ENCODE assay signal across 8 mouse cellular contexts in genomic region chr19:9836581-9837340, GRCm38 (mm10). TPM values are rescaled to one million over a fixed set of nuclear protein-coding genes. Genes with fewer than 3 reads are reported as not detected.
DNase-seq lines count a peak whose midpoint lies in the region; ATAC-seq and TF ChIP-seq lines count a peak whose summit lies in the region.
"Not testable (repeated sequence)": the region's sequence is repeated elsewhere in the genome, so short reads cannot be mapped to it uniquely, and the experiment has no call there.

No protein-coding gene starts in this region.

- not testable (repeated sequence) for H3K27me3 ChIP-seq in E14TG2a.4 (ENCODE audit: insufficient read depth, low read length); liver, embryonic 11.5 days (replicated peaks; ENCODE audit: control insufficient read depth, insufficient read depth, low read length); midbrain, postnatal 0 days (ENCODE audit: insufficient read depth, low read length)

- H3K4me1 ChIP-seq in E14TG2a.4 (replicated peaks; ENCODE audit: low read depth, low read length); liver, embryonic 11.5 days (replicated peaks; ENCODE audit: control insufficient read depth, insufficient read depth, low read length); midbrain, postnatal 0 days (ENCODE audit: insufficient read depth, low read length): not testable (repeated sequence)

- TF ChIP-seq CTCF in E14TG2a.4 (conservative IDR thresholded peaks at IDR 0.05; ENCODE audit: low read length): not testable (repeated sequence)
- TF ChIP-seq CTCF in midbrain, postnatal 0 days (IDR thresholded peaks at IDR 0.05): peak; percentile 66

- peak overlapping the region; percentile 46 for H3K4me2 ChIP-seq in liver, embryonic 11.5 days
- peak overlapping the region; percentile 26; the same call in 1 of the 2 replicates for H3K4me2 ChIP-seq in midbrain, postnatal 0 days (ENCODE audit: low read depth, low read length, poor library complexity, severe bottlenecking)

- peak overlapping the region; percentile 51 for H3K4me3 ChIP-seq in E14TG2a.4 (replicated peaks; ENCODE audit: low read length)
- H3K4me3 ChIP-seq in liver, embryonic 11.5 days (ENCODE audit: low read depth, low read length): peak overlapping the region; percentile 17; the same call in 1 of the 2 replicates
- H3K4me3 ChIP-seq in midbrain, postnatal 0 days (ENCODE audit: low read depth, low read length): peak overlapping the region; percentile 19; the same call in 1 of the 2 replicates

- not testable (repeated sequence) for H3K36me3 ChIP-seq in E14TG2a.4 (ENCODE audit: insufficient read depth, low read length); liver, embryonic 11.5 days (ENCODE audit: control insufficient read depth, insufficient read depth, low read length); midbrain, postnatal 0 days (ENCODE audit: insufficient read depth, low read length)

- peak; percentile 13 for DNase-seq in cerebellum, adult 9-11 months
- peak; percentile 36 to 44 for DNase-seq in frontal cortex, postnatal 25 days (ENCODE audit: low spot score in 2 of 2)
- DNase-seq in kidney, postnatal 4 days: peak; percentile 78 to 79
- DNase-seq in liver, embryonic 11.5 days (ENCODE audit: low spot score); midbrain, postnatal 0 days (ENCODE audit: low spot score): not testable (repeated sequence)
- DNase-seq in spleen, postnatal 14 days (ENCODE audit: low spot score in 2 of 2): peak; percentile 11 to 33

- not testable (repeated sequence) for H3K9ac ChIP-seq in liver, embryonic 11.5 days (ENCODE audit: low read depth, low read length); midbrain, postnatal 0 days (replicated peaks; ENCODE audit: low read length, poor library complexity, severe bottlenecking)

- ATAC-seq in hematopoietic stem cell, adult 5-6 weeks (replicated peaks in 1 of 2; ENCODE audit: insufficient read depth in 1 of 2, low FRiP score in 2 of 2, low TSS enrichment in 1 of 2, low read depth in 1 of 2, poor library complexity in 2 of 2, severe bottlenecking in 2 of 2): peak; percentile 62 to 66
- peak; percentile 83 for ATAC-seq in liver, embryonic 11.5 days (replicated peaks; ENCODE audit: low FRiP score)
- ATAC-seq in midbrain, postnatal 0 days (ENCODE audit: low FRiP score): peak; percentile 82

- H3K9me3 ChIP-seq in E14TG2a.4 (ENCODE audit: low read length); liver, embryonic 11.5 days (ENCODE audit: control insufficient read depth, low read length); midbrain, postnatal 0 days (ENCODE audit: low read length): not testable (repeated sequence)

- not testable (repeated sequence) for H3K27ac ChIP-seq in liver, embryonic 11.5 days (ENCODE audit: low read depth, low read length); midbrain, postnatal 0 days (ENCODE audit: low read depth, low read length)

- 9% methylated on average over 18 of the region's 21 CpGs for WGBS in liver, embryonic 11.5 days
- 18% methylated on average over 15 of the region's 21 CpGs for WGBS in midbrain, postnatal 0 days

RNA-seq across cellular contexts. Expression of gene Scgb2a2, which starts 10.6 kb away (rescaled TPM):
- total RNA-seq in hematopoietic stem cell, adult 5-6 weeks (2017): not detected in 2 replicates
- not detected in 2 replicates for polyA plus RNA-seq in liver, embryonic 11.5 days (2014; fragmentation: Nextera tagmentation; extraction: Ambion mirVana)
- not detected in 2 replicates for total RNA-seq in midbrain, postnatal 0 days (2014; rRNA removed)
- not detected in 2 replicates for polyA plus RNA-seq in midbrain, postnatal 0 days (2015; fragmentation: Nextera tagmentation; extraction: Ambion mirVana)
